Mouse (Mus musculus) kidney, embryonic 16.5 days (tissue): ENCODE measurements around the gene Ptger1. TPM values are rescaled to one million over a fixed set of nuclear protein-coding genes. Genes with fewer than 3 reads are reported as not detected.

Experiments used
- ATAC-seq: fragments of 200-750 bp; cut with Nextera tagmentation; 2 replicates; pipeline ENCODE4 v1.8.0; 2017; ENCODE audit warnings: moderate TSS enrichment; ENCODE audit not compliant: low FRiP score, low TSS enrichment
- H3K27ac ChIP-seq: fragments of 300-500 bp; sonication (generic); 2 replicates; pipeline ENCODE4 v1.5.1; 2014; ENCODE audit warnings: low read length
- H3K27me3 ChIP-seq: fragments of 300-500 bp; sonication (generic); 2 replicates; pipeline ENCODE4 v1.6.1; 2014; ENCODE audit warnings: low read length, control low read depth, mixed read lengths; ENCODE audit not compliant: insufficient read depth
- H3K36me3 ChIP-seq: fragments of 300-500 bp; sonication (generic); 2 replicates; pipeline ENCODE4 v1.6.1; 2014; ENCODE audit warnings: low read length, control low read depth, mixed read lengths; ENCODE audit not compliant: insufficient read depth
- H3K4me1 ChIP-seq: fragments of 300-500 bp; sonication (generic); 2 replicates; pipeline ENCODE4 v1.6.1; 2014; ENCODE audit warnings: low read length, control low read depth, mixed read lengths; ENCODE audit not compliant: insufficient read depth
- H3K4me2 ChIP-seq: fragments of 300-500 bp; sonication (generic); replicated peaks from 2 replicates; pipeline ENCODE4 v1.6.1; 2014; ENCODE audit warnings: low read depth, low read length
- H3K4me3 ChIP-seq: fragments of 300-500 bp; sonication (generic); 2 replicates; pipeline ENCODE4 v1.5.1; 2014; ENCODE audit warnings: mild to moderate bottlenecking, low read length
- H3K9ac ChIP-seq: fragments of 300-500 bp; sonication (generic); replicated peaks from 2 replicates; pipeline ENCODE4 v1.6.1; 2014; ENCODE audit warnings: low read length
- H3K9me3 ChIP-seq: fragments of 300-500 bp; sonication (generic); 2 replicates; pipeline ENCODE4 v1.6.1; 2016; ENCODE audit warnings: low read length, control low read depth
- WGBS: fragments of 180-500 bp; shearing (Covaris S2); extraction: QIAGEN DNeasy Blood & Tissue Kit; methylation state at CpG from one replicate; pipeline ENCODE4 v1.1.7; 2014; 5-methylcytosine and 5-hydroxymethylcytosine counted together
- polyA plus RNA-seq: library from polyadenylated mRNA; unstranded; fragments of >200 nt; fragmentation: Nextera tagmentation; extraction: Ambion mirVana; gene quantifications from 2 replicates; pipeline ENCODE4 v1.2.1, GENCODE M21; 2015

Gene Ptger1
- polyA plus RNA-seq, 1 experiment from 2014 or later: 4.0 TPM

DNA sequence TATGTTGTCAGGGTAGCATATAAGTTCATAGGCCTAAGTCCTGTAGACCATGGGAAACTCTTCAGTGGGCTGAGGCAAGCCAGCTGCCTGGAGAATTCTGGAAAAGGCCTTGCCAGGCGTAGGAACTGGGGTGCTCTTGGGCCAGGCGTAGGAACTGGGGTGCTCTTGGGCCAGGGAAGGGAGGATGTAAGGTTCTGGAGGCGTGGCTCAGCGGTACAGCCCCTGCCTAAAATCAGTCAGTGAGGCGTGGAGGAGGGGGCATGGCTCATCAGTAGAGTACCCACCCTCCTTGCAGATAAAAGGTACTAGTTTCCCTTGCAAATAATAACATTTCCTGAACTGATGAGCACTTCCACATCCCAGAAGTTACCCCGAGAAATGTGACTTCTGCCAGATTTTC lies 11.8 kb upstream of the Ptger1 start:
- H3K4me1 ChIP-seq: peaks cover 25% of the 10 kb centered on the region
- no peak overlapping the region for H3K9ac ChIP-seq
- no peaks in the 10 kb centered on the region for H3K9me3 ChIP-seq
- no peak overlapping the region for H3K4me2 ChIP-seq
- WGBS: 93% methylated on average over 6 of the region's 6 CpGs
- peaks cover 4% of the 10 kb centered on the region; the same call in 1 of the 2 replicates for H3K36me3 ChIP-seq
- no peak overlapping the region for H3K27ac ChIP-seq
- H3K4me3 ChIP-seq: no peak overlapping the region
- H3K27me3 ChIP-seq: no peaks in the 10 kb centered on the region
- no peak for ATAC-seq

DNA sequence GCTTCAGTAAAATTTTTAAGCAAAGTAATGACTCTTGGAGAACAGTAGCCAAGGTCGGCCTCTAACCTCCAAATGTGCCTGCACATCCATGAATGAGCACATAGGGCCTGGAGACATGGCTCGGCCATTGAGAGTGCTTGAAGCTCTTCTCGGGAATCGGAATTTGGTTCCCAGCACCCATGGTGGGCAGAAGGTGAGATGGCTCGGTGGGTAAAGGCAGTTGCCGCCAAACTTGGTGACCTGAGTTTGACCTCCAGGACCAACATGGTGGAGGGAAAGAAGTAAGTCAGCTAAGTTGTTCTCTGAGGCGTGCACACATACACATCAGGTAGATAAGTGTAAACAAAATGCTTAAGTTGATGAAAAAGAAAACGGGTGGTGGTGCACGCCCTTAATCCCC lies 10.4 kb upstream of the Ptger1 start:
- WGBS: 88% methylated on average over 9 of the region's 9 CpGs
- ATAC-seq: no peak

DNA sequence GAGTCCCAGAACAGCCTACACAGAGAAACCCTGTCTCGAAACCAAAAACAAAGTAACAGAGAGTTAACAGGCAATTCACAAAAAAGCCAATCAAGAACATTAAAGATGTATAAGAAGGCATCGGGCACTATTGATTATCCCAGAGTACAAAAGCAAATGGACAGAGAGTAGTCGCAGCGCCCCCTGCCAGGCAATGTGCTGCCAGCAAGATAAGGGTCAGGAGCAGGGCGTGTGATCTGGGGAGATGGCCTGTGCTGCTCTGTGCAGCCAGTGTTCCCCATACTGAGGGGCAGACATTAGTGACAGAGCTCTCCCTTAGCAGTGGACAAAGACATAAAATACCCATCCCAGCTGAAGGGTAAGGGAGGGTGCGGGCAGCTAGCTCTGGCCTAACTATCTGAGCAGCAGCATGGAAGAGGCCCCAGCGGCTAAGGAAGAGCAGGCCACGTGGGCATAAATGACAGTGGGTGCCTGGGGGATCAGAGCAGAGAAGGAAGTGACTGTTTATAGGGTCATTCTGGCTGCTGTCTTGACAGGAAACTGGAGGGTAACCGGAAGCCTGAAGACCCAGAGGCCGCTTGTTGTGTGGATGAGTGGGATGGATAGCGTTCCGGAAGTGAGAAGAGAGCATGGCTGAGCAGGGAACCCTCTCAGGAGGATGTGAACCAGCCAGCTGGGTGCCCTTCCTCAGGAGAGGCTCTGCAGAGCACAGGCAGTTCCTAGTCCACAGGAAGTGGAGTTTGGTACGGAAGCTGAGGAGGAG lies 9.8 kb upstream of the Ptger1 start:
- peak overlapping the region; percentile 32; the same call in 1 of the 2 replicates for H3K27ac ChIP-seq
- no peak for ATAC-seq
- H3K4me1 ChIP-seq: peaks cover 43% of the 10 kb centered on the region

More for the DNA sequence above, 10.4 kb upstream of the Ptger1 start:
- H3K9me3 ChIP-seq: no peaks in the 10 kb centered on the region
- no peak overlapping the region for H3K27ac ChIP-seq
- H3K27me3 ChIP-seq: no peaks in the 10 kb centered on the region
- no peak overlapping the region for H3K9ac ChIP-seq
- H3K36me3 ChIP-seq: peaks cover 4% of the 10 kb centered on the region; the same call in 1 of the 2 replicates
- peaks cover 37% of the 10 kb centered on the region for H3K4me1 ChIP-seq
- H3K4me2 ChIP-seq: no peak overlapping the region
- H3K4me3 ChIP-seq: no peak overlapping the region

DNA sequence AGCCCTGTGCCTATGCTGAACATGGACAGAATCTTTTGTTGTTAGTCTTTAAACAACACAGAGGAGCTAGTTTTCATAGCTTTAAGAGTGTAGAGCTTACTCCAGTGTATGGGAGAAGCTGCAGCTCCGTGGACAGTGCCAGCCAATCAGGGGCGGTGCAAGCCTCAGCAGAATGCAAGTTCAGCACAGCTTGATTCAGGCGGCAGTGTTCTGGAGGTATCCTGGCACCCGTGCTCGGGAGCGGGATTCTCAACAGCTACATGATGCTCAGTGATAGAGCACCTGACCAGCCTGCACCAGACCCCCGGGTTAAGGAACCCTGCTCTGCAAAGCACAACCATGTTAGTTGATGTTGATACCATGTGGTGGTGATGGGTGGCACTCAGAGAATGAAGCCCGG lies 5.9 kb upstream of the Ptger1 start:
- H3K27ac ChIP-seq: peak overlapping the region; percentile 92
- 10% methylated on average over 8 of the region's 8 CpGs for WGBS
- no peaks in the 10 kb centered on the region for H3K9me3 ChIP-seq
- peak overlapping the region; percentile 30 for H3K4me3 ChIP-seq
- peak overlapping the region; percentile 48 for H3K4me2 ChIP-seq
- ATAC-seq: peak; percentile 4; the same call in 1 of the 2 replicates
- H3K36me3 ChIP-seq: peaks cover 9% of the 10 kb centered on the region
- no peaks in the 10 kb centered on the region for H3K27me3 ChIP-seq
- H3K9ac ChIP-seq: peak overlapping the region; percentile 62
- H3K4me1 ChIP-seq: peaks cover 61% of the 10 kb centered on the region

More for the DNA sequence above, 9.8 kb upstream of the Ptger1 start:
- WGBS: 71% methylated on average over 13 of the region's 13 CpGs
- Histone ChIP-seq H3K4me2 (no peak overlapping the region), H3K9me3 (no peaks in the 10 kb centered on the region), H3K9ac (no peak overlapping the region), H3K27me3 (no peaks in the 10 kb centered on the region), H3K36me3 (peaks cover 4% of the 10 kb centered on the region; the same call in 1 of the 2 replicates), H3K4me3 (no peak overlapping the region)

DNA sequence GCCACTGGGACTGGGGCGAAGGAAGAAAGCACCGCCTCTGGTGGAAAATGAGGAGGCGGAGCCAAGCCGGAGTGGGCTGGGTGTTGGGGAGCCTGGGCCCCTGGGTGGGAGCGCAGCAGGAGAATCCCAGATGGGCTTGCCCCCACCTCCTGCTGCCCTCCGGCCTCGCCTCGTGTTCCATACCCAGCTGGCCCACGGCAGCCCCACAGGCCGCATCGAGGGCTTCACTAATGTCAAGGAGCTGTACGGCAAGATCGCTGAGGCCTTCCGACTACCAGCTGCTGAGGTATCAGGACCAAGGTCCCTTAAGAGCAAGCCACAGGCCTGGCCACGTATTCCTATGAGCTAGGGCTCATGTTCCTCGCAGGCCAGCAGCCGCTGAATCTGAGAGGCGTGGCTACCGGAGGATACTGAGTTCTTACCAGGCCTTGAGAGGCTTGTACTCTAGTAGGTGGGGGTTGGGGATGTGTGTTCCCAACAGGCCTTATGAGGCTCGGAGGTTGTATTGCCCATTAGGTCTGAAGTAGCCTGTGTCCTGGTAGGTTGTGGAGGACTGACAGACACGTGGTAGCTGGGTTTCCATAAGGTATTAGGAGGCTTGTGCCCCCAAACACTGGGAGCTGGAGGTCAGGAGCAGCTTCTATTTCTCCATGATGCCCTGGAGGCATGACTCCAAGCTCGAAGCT lies 5.3 kb upstream of the Ptger1 start:
- WGBS: 16% methylated on average over 22 of the region's 22 CpGs
- ATAC-seq: peak; percentile 10

DNA sequence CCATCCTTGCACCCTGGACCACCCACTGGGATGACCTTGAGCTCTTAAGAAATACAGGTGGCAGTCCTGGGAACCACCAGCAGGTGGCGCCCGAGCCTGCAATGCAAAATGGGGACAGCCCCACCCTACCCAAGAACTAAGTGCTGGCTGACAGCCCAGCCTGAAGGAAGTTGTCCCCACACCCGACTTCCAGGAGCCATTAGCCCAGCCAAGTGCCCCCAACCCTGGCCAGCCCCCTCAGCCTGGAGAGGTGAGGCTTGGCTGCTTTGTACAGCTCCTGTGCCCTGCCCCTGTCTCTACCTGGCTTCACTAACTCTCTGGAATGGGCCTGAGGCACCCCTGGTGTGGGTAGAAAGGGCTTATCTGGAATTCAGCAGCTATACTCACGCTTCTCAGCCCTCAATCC lies 4.1 kb upstream of the Ptger1 start:
- peak overlapping the region; percentile 92 for H3K27ac ChIP-seq
- no peaks in the 10 kb centered on the region for H3K9me3 ChIP-seq
- 14% methylated on average over 4 of the region's 4 CpGs for WGBS
- H3K4me2 ChIP-seq: no peak overlapping the region; the same call in 1 of the 2 replicates
- ATAC-seq: peak; percentile 72
- 0 out of 2 replicates have a peak overlapping the region, but pooled peaks have one; percentile 1 for H3K4me3 ChIP-seq
- H3K9ac ChIP-seq: peak overlapping the region; percentile 62
- H3K4me1 ChIP-seq: peaks cover 75% of the 10 kb centered on the region
- no peaks in the 10 kb centered on the region for H3K27me3 ChIP-seq
- H3K36me3 ChIP-seq: peaks cover 8% of the 10 kb centered on the region

More for the DNA sequence above, 5.3 kb upstream of the Ptger1 start:
- H3K27me3 ChIP-seq: no peaks in the 10 kb centered on the region
- peak overlapping the region; percentile 62 for H3K9ac ChIP-seq
- H3K36me3 ChIP-seq: peaks cover 9% of the 10 kb centered on the region
- peaks cover 67% of the 10 kb centered on the region for H3K4me1 ChIP-seq
- H3K27ac ChIP-seq: peak overlapping the region; percentile 92
- H3K4me2 ChIP-seq: peak overlapping the region; percentile 48
- H3K4me3 ChIP-seq: peak overlapping the region; percentile 30
- no peaks in the 10 kb centered on the region for H3K9me3 ChIP-seq

DNA sequence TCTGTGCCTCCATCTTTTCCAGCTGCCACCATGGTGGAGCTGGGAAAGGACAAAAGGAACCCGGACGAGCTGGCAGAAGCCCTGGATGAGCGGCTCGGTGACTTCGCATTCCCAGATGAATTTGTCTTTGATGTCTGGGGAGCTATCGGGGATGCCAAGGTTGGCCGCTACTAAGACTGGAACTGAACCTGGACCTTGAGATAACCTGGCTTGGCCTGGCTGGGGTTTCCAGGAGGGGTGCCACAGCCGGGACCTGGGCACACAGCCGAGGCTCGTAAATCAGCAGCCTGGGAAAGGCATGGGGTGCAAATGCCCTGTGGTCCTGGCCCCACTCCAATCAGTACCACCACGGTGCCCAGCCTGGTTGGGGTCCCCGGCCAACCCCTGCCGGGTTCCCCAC lies 2.4 kb upstream of the Ptger1 start:
- Histone ChIP-seq H3K4me1 (peaks cover 87% of the 10 kb centered on the region), H3K36me3 (peaks cover 4% of the 10 kb centered on the region; the same call in 1 of the 2 replicates), H3K9me3 (no peaks in the 10 kb centered on the region), H3K4me3 (no peak overlapping the region), H3K27ac (peak overlapping the region; percentile 87), H3K9ac (no peak overlapping the region), H3K4me2 (no peak overlapping the region), H3K27me3 (no peaks in the 10 kb centered on the region)
- WGBS: 82% methylated on average over 13 of the region's 13 CpGs
- ATAC-seq: no peak

DNA sequence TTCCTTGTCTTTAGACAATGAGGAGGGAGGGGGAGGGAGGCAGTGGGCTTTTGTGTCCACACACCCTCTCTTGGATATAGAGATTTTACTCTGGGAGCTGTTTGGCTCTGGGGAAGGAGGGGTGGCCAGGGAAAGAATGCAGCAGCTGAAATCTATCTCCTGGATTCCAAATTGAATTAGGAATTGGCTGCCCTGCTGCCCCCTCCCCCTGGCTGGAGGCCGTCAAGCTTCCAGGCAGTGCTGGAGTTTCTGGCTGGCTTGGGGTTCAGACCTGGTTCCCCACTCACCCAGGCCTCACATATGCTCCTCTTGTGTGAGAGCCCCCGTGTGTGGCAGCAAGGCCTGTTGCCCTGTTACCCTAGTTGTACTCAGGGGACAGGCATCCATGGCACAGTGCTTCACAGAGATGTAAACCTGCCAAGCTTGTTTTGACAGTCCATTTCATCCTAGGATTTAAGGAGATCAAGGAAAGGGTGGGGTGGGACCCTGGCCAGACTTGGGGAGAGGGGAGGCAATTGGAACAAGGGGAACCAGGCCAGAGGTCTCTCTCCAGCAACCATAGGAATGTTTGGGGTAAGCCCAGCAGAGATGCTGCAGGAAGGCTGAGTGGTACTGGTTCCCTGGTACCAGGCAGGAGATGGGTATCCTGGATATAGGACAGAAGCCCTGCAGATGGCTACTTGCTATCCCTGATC lies 1.4 kb upstream of the Ptger1 start:
- no peaks in the 10 kb centered on the region for H3K9me3 ChIP-seq
- peaks cover 82% of the 10 kb centered on the region for H3K4me1 ChIP-seq
- no peak overlapping the region for H3K4me3 ChIP-seq
- no peak overlapping the region for H3K4me2 ChIP-seq
- H3K27me3 ChIP-seq: no peaks in the 10 kb centered on the region
- H3K36me3 ChIP-seq: peaks cover 9% of the 10 kb centered on the region
- no peak overlapping the region for H3K9ac ChIP-seq
- 10% methylated on average over 2 of the region's 2 CpGs for WGBS
- ATAC-seq: no peak
- peak overlapping the region; percentile 87 for H3K27ac ChIP-seq

DNA sequence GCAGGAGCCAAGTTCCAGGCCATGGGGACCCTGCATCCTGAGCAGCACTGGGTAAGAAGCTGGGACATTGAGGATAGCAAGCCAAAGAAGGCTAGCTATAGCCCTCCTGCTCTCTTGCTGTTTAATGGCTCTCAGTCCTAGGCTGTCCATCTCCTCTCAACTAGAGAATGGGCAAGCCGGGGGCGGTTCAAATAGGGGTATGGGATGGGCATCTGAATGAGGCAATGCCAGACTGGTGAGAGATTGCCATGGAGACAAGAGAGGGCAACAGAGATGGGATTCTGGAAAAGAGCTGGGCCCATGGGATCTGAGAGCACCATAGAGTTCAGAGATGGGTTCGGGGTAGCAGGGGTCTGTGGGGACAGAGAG lies 372 bp downstream of the Ptger1 start:
- WGBS: 94% methylated on average over 3 of the region's 3 CpGs
- Histone ChIP-seq H3K27ac (peak overlapping the region; percentile 87), H3K4me2 (peak overlapping the region; percentile 33), H3K9me3 (no peaks in the 10 kb centered on the region), H3K4me3 (peak overlapping the region; percentile 8; the same call in 1 of the 2 replicates), H3K9ac (peak overlapping the region; percentile 12; the same call in 1 of the 2 replicates), H3K36me3 (peaks cover 26% of the 10 kb centered on the region), H3K4me1 (peaks cover 65% of the 10 kb centered on the region), H3K27me3 (no peaks in the 10 kb centered on the region)
- peak; percentile 3; the same call in 1 of the 2 replicates for ATAC-seq
